Mouse (Mus musculus): ENCODE measurements around the gene Ripply2. TPM values are rescaled to one million over a fixed set of nuclear protein-coding genes. Genes with fewer than 3 reads are reported as not detected.

Gene Ripply2
- total and polyA plus RNA-seq, 2 experiments from 2014 or later, result 0.45 TPM; not detected in 1

DNA sequence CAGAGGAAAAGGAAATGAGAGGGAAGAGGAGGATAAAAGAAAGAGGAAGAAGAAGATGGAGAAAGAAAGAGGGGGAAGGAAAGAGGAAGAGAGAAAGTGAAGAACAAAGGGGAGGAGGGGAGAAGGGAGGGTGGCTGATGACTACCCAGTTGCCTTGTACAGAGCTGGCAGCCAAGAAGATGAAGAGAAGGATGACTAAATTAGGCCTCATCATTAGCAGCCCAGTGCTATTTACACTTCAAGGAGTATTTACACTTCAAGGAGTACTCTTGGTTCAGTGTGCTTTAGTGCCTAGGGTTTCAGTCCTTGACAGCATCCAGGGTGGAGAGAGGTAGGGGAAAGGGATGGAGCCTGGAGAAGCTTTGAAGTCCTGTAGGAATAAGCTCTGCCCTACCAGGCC lies 35.3 kb upstream of the Ripply2 start:
- Histone ChIP-seq H3K9me3 (replicated peaks; ENCODE audit: control insufficient read depth, low read length) (no peaks in the 10 kb centered on the region), H3K4me1 (ENCODE audit: control insufficient read depth, insufficient read depth) (peaks cover 4% of the 10 kb centered on the region; the same call in 1 of the 2 replicates), H3K27ac (ENCODE audit: low read depth) (no peak overlapping the region), H3K4me3 (ENCODE audit: low read depth, low read length) (no peak overlapping the region), H3K36me3 (replicated peaks; ENCODE audit: control insufficient read depth, insufficient read depth, low read length) (no peaks in the 10 kb centered on the region), H3K27me3 (ENCODE audit: control insufficient read depth, insufficient read depth, low read length) (no peaks in the 10 kb centered on the region), H3K4me2 (ENCODE audit: low read depth, low read length) (no peak overlapping the region), H3K9ac (replicated peaks; ENCODE audit: low read depth, low read length) (no peak overlapping the region)
- ATAC-seq (ENCODE audit: insufficient read depth, low read depth), result no peak
- TF ChIP-seq CTCF (IDR thresholded peaks at IDR 0.05; ENCODE audit: low read depth), result no peak
- TF ChIP-seq EP300 (IDR thresholded peaks at IDR 0.05; ENCODE audit: low read depth), result no peak
- no peak for DNase-seq (ENCODE audit: low spot score)

- Histone ChIP-seq H3K27me3 (ENCODE audit: control insufficient read depth, insufficient read depth, low read length) (no peaks in the 10 kb centered on the region), H3K36me3 (replicated peaks; ENCODE audit: control insufficient read depth, insufficient read depth, low read length) (no peaks in the 10 kb centered on the region), H3K9me3 (replicated peaks; ENCODE audit: control insufficient read depth, low read length) (no peaks in the 10 kb centered on the region), H3K4me1 (ENCODE audit: control insufficient read depth, insufficient read depth) (peaks cover 4% of the 10 kb centered on the region; the same call in 1 of the 2 replicates), H3K9ac (replicated peaks; ENCODE audit: low read depth, low read length) (no peak overlapping the region), H3K4me2 (ENCODE audit: low read depth, low read length) (no peak overlapping the region), H3K4me3 (ENCODE audit: low read depth, low read length) (no peak overlapping the region), H3K27ac (ENCODE audit: low read depth) (no peak overlapping the region)
- ATAC-seq (ENCODE audit: insufficient read depth, low read depth) (no peak), DNase-seq (ENCODE audit: low spot score) (no peak)
- 66% methylated on average over 2 of the region's 2 CpGs for WGBS
- TF ChIP-seq EP300 (IDR thresholded peaks at IDR 0.05; ENCODE audit: low read depth), result no peak
Measured at GRCm38 (mm10) chr9:86980942-86981341, 34.4 kb upstream of the Ripply2 start.

- H3K36me3 ChIP-seq (replicated peaks; ENCODE audit: control insufficient read depth, insufficient read depth, low read length), result no peaks in the 10 kb centered on the region
- H3K9me3 ChIP-seq (replicated peaks; ENCODE audit: control insufficient read depth, low read length), result no peaks in the 10 kb centered on the region
- no peaks in the 10 kb centered on the region for H3K4me1 ChIP-seq (ENCODE audit: control insufficient read depth, insufficient read depth)
- H3K27ac ChIP-seq (ENCODE audit: low read depth), result no peak overlapping the region
- ATAC-seq (ENCODE audit: insufficient read depth, low read depth) (no peak), DNase-seq (ENCODE audit: low spot score) (no peak)
- H3K4me3 ChIP-seq (ENCODE audit: low read depth, low read length), result no peak overlapping the region
- H3K27me3 ChIP-seq (ENCODE audit: control insufficient read depth, insufficient read depth, low read length), result no peaks in the 10 kb centered on the region
- TF ChIP-seq CTCF (IDR thresholded peaks at IDR 0.05; ENCODE audit: low read depth), result no peak
- TF ChIP-seq EP300 (IDR thresholded peaks at IDR 0.05; ENCODE audit: low read depth), result no peak
- WGBS, result 30% methylated on average over 10 of the region's 10 CpGs
- H3K9ac ChIP-seq (replicated peaks; ENCODE audit: low read depth, low read length), result no peak overlapping the region
- H3K4me2 ChIP-seq (ENCODE audit: low read depth, low read length), result no peak overlapping the region
Measured at GRCm38 (mm10) chr9:86981551-86981950, 33.8 kb upstream of the Ripply2 start.

DNA sequence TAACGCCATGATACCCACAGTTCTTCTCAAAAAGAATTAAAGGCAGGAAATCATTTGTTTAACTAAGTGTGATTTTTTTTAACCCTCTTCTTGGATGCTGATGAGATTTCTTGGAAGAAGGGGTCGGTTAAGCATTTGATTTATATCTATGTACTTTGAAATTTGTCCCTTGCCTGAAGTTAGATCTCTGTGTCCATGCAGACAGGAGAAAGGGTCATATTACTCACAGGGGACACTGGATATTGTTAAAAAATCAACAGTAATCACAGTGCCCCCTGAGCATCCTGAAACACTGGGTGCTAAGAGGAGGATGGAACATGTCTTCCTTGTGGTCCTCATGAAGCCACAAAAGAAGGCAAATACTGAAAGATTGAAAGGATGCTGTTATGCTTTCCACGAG lies 30.8 kb upstream of the Ripply2 start:
- no peak overlapping the region for H3K4me3 ChIP-seq (ENCODE audit: low read depth, low read length)
- H3K4me1 ChIP-seq (ENCODE audit: control insufficient read depth, insufficient read depth), result no peaks in the 10 kb centered on the region
- H3K27me3 ChIP-seq (ENCODE audit: control insufficient read depth, insufficient read depth, low read length), result no peaks in the 10 kb centered on the region
- H3K4me2 ChIP-seq (ENCODE audit: low read depth, low read length), result no peak overlapping the region
- no peaks in the 10 kb centered on the region for H3K36me3 ChIP-seq (replicated peaks; ENCODE audit: control insufficient read depth, insufficient read depth, low read length)
- H3K27ac ChIP-seq (ENCODE audit: low read depth), result no peak overlapping the region
- ATAC-seq (ENCODE audit: insufficient read depth, low read depth) (no peak), DNase-seq (ENCODE audit: low spot score) (no peak)
- H3K9me3 ChIP-seq (replicated peaks; ENCODE audit: control insufficient read depth, low read length), result no peaks in the 10 kb centered on the region
- H3K9ac ChIP-seq (replicated peaks; ENCODE audit: low read depth, low read length), result no peak overlapping the region
- 68% methylated on average over 3 of the region's 3 CpGs for WGBS
- TF ChIP-seq CTCF (IDR thresholded peaks at IDR 0.05; ENCODE audit: low read depth) (no peak), EP300 (IDR thresholded peaks at IDR 0.05; ENCODE audit: low read depth) (no peak)

GRCm38 (mm10) chr9:86985105-86985504 lies 30.2 kb upstream of the Ripply2 start:
- Histone ChIP-seq H3K4me3 (ENCODE audit: low read depth, low read length) (no peak overlapping the region), H3K4me1 (ENCODE audit: control insufficient read depth, insufficient read depth) (no peaks in the 10 kb centered on the region), H3K27me3 (ENCODE audit: control insufficient read depth, insufficient read depth, low read length) (no peaks in the 10 kb centered on the region), H3K27ac (ENCODE audit: low read depth) (no peak overlapping the region), H3K4me2 (ENCODE audit: low read depth, low read length) (no peak overlapping the region), H3K36me3 (replicated peaks; ENCODE audit: control insufficient read depth, insufficient read depth, low read length) (no peaks in the 10 kb centered on the region), H3K9ac (replicated peaks; ENCODE audit: low read depth, low read length) (no peak overlapping the region), H3K9me3 (replicated peaks; ENCODE audit: control insufficient read depth, low read length) (no peaks in the 10 kb centered on the region)
- ATAC-seq (ENCODE audit: insufficient read depth, low read depth) (no peak), DNase-seq (ENCODE audit: low spot score) (no peak)
- 71% methylated on average over 6 of the region's 6 CpGs for WGBS
- TF ChIP-seq CTCF (IDR thresholded peaks at IDR 0.05; ENCODE audit: low read depth), result no peak

DNA sequence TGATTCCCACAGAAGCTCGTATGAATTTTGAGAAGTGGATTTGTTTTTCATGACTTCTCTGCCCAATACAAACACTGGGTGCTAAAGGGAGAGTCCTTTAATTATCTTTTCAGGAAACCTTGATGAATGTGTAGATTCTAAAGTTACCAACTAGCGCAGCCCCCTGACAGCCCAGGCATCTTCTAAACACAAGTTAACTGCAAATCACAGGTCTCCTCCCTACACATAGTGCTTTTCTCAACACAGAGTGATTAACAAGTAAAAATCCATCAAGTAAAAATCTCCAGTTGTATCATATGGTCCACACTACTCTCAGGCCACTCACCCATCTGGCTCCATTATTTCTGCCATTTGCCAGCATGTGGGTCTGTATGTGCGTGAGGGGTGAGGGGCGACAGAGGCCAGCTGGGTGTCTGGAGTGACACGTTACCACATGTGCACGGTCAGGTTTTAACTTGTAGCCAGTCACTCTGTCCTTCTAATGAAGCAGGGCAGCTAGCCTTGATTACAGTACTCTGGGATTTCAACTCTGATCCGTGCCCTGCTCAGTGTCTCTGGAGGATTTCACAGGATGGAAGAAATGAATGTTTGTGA lies 28.5 kb upstream of the Ripply2 start:
- no peak overlapping the region for H3K4me3 ChIP-seq (ENCODE audit: low read depth, low read length)
- no peaks in the 10 kb centered on the region for H3K4me1 ChIP-seq (ENCODE audit: control insufficient read depth, insufficient read depth)
- DNase-seq (ENCODE audit: low spot score) (no peak), ATAC-seq (ENCODE audit: insufficient read depth, low read depth) (no peak)
- no peak overlapping the region for H3K4me2 ChIP-seq (ENCODE audit: low read depth, low read length)
- H3K9ac ChIP-seq (replicated peaks; ENCODE audit: low read depth, low read length), result no peak overlapping the region
- H3K27me3 ChIP-seq (ENCODE audit: control insufficient read depth, insufficient read depth, low read length), result no peaks in the 10 kb centered on the region
- H3K9me3 ChIP-seq (replicated peaks; ENCODE audit: control insufficient read depth, low read length), result no peaks in the 10 kb centered on the region
- 67% methylated on average over 7 of the region's 7 CpGs for WGBS
- H3K36me3 ChIP-seq (replicated peaks; ENCODE audit: control insufficient read depth, insufficient read depth, low read length), result no peaks in the 10 kb centered on the region
- no peak overlapping the region for H3K27ac ChIP-seq (ENCODE audit: low read depth)
- no peak for TF ChIP-seq CTCF (IDR thresholded peaks at IDR 0.05; ENCODE audit: low read depth)
- TF ChIP-seq EP300 (IDR thresholded peaks at IDR 0.05; ENCODE audit: low read depth), result no peak

Measured in heart, postnatal 0 days (tissue).